Mouse (Mus musculus) spleen, embryonic (tissue): ENCODE data around the gene Zmiz1.

Experiments
- CTCF ChIA-PET: fragments of 350-600 bp; sonication (Branson Sonifier 250); formaldehyde crosslinking; loops from one replicate; lab custom pipeline; 2022; lab: Charles Lee

Gene Zmiz1

DNA sequence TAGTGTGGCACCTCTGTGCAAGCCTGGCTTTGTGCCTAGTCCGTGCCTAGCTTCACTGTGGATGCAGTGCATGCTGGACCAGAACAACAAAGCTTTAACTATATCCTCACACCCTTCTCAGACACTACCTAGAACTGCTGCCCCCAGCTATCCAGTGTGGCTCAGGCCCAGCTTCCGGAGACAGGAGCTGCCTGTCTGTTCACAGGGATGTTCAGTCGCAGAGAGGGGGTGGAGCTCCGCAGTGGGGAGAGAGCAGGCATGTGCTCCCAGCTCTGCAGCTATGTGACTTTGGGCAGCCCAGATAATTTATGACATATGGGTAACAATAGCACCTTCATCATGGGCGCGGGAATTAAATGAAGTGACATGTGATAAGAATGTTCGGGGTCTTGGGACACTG is 52.0 kb downstream of the Zmiz1 start:
- CTCF ChIA-PET = no interaction called here

DNA sequence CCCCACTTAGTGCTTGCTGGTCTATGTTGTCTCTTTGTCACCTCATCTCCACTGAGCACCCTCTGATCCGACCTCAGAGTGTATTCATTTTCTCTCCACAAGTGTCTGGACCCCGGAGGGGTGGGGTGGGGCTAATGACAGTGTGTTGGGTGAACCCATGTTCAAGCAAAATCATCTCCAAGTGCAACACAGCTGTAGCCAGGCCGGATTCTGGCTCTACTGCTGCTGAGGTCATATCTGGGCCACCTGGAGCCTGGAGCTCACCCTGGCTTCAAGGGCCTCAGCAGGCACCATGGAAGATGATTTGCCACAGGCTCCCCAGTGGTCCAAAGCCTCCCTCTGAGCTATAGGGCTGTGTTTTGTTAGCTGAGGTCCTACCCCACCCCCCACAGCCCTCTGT is 52.6 kb downstream of the Zmiz1 start:
- CTCF ChIA-PET = no interaction called here

DNA sequence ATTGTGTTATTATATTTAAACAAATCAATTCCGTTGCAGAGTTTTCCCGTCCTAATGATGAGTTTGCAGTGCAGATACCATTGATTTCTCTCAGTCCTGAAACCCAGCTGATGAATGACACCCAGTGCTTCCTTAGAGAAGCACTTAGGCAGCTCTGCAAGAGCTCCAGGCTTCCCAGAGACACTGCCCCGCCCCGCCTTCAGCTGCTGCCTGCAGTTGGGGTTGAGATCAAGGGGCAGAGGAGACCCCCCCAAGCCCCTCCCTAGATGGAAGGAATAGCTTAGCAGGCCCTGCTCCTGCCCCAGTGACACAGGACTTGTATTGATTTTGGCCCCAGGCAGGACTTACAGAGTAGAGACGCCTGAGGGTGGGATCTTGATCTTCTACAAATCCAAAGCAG is 53.0 kb downstream of the Zmiz1 start:
- CTCF ChIA-PET = interaction anchor here (0.6 kb wide), 1 partner anchor 11 kb away, joined by 3 read pairs; no protein-coding TSS in a partner anchor

DNA sequence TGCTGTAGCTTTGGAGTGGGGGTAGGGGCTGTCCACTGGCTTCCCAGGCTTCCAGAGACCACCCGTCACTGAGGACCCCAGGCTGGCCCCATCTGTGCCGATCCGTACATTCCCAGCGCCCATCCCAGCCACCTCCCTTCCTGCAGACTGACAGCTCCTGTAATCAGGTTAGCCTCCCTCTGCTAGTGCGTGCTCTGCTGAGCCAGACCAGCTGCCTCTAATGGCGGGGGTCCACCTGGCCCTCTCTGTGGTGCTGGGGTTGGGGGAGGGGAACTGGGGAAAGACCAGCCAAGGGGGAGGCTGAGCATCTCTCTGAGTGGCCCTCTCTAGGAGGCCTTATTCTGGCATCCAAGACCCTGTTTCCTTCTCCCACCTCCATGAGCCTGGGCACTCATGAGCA is 53.8 kb downstream of the Zmiz1 start:
- CTCF ChIA-PET = interaction anchor here (0.5 to 0.6 kb wide), 2 partner anchors 381 to 521 kb away, joined by 4 to 7 read pairs; no protein-coding TSS in a partner anchor

DNA sequence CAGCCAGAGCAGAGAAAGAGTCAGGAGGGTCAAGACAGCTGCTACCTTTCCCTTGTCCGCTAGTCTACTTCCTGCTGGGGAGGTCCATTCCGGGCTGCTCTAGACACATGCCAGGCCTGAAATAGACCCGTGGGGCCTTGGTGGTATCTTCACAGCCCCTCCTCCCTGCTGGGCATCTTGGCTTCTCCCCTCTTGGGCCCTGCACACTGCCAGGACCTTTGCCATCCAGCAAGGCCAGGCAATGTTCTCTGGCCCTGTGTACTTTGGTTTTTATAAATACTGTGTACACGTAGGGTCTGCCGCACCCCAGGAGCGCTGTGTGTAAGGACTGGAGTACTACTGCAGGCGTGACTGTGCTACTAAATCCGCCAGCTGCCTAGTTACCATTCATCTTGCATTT is 54.5 kb downstream of the Zmiz1 start:
- CTCF ChIA-PET = interaction anchor here (0.6 kb wide), 1 partner anchor 382 kb away, joined by 7 read pairs; no protein-coding TSS in a partner anchor

DNA sequence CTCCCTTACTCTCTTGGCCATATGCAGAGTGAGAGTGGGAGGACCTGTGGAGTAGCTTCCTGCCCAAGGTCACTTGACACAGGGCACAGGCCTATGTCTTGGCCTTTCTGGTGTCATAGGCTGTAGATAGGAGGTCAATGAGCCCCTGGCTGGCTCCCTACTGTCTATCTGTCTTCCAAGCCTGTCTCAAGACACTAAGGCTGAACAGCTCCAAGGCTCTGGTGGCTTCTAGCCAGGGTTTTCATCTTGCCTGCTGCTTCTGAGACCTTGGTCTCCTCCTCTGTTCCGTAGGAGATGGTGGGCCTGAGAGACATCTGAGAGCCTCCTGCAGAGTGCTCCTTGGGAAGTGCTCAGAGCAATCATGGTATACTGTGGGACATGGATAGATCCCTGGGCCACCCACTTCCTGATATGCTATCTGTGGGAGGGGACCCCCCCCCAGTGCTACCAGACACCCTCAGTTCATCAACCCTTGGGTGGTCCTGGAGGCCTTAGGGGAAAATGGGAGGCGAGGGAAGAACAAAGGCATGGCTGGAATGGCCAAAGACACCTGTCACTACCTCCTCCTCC is 56.0 kb downstream of the Zmiz1 start:
- CTCF ChIA-PET = interaction anchor here (0.7 to 0.8 kb wide), 4 partner anchors 14 to 954 kb away, joined by 3 to 5 read pairs (median 4); no protein-coding TSS in a partner anchor

DNA sequence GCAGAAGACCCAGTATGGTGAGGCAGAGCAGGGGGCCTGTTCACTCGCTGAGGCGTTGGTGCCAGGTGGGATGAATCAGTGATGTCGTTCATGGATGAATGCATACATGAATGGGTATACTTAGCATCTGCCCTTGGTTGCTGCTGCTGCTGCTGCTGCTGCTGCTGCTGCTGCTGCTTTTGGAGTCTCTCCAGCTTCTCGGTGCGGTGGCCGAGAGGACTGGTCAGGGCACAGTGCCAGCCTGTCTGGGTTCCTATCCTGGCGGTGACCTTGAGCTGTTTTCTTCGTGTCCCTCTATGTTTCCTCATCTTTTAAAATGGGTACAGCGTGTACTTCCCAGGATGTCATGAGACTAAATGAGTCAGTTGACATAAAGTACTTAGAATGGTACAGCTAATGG is 56.9 kb downstream of the Zmiz1 start:
- CTCF ChIA-PET = interaction anchor here (0.5 to 0.8 kb wide), 5 partner anchors 13 to 1128 kb away, joined by 3 to 5 read pairs (median 3); no protein-coding TSS in a partner anchor

DNA sequence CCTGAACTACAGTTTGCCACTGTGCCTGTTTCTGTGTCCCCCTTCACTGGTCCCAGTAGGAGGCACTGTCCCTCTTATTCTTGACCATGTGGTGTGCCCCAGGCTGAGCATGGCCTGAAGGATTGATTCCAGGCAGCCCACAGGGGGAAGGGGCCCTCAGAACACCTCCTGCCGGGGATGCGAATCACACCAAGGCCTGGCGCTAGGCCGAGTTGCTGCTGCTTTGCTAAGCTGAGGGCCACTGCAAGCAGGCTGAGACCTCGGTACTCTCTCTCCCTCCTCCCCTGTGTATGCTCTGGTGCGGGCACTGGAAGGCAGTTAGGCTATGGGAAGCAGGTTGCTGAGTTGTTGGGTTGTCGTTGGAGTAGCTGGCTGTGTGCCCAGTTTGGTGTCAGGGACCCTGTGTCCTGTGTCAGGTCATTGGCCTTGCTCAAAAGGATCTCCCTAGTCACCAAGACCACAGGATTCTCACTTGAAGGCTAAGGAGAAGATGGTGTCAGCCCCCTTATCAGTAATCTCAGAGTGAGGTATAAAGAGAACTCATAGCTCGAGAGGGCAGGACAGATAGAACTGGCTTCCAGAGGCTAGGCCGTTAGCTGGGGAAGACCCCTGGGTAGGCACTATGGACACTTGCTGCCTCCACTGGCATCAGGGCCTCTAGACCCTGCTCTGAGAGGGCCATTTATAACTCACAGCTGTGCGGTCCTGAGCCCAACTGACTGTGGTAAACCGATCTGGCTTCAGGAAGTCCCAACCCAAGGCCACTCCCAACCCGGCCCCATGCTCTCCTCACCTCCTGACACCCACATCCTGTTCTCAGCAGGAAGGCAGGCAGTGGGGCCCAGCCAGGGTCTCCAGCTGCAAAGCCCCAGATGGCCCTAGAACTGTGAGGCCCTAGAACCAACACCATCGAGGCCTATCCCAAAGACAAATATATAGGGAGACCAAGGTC is 57.9 kb downstream of the Zmiz1 start:
- CTCF ChIA-PET = interaction anchor here (0.5 to 0.6 kb wide), 2 partner anchors 49 to 1127 kb away, joined by 3 read pairs; no protein-coding TSS in a partner anchor

DNA sequence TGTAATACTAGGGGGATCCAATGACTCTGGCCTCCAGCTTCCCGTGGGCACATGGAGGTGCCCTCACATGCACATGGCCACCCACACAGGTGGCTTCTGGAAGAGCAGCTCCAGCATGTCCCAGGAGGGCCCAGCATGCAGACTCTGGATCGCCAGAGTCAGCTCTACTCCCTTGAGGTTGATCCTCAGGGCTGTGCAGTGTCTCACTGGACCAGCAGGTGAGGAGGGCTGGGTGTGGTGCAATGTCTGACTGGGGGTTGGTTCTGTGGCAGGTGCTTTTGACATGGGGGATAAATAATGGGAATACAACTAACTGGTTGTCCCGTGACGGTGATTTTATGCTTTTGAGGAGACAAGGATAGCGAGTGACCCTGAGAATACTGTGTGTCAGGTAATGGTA is 59.7 kb downstream of the Zmiz1 start:
- CTCF ChIA-PET = interaction anchor here (0.7 kb wide), 2 partner anchors 109 to 987 kb away, joined by 3 to 7 read pairs; no protein-coding TSS in a partner anchor

DNA sequence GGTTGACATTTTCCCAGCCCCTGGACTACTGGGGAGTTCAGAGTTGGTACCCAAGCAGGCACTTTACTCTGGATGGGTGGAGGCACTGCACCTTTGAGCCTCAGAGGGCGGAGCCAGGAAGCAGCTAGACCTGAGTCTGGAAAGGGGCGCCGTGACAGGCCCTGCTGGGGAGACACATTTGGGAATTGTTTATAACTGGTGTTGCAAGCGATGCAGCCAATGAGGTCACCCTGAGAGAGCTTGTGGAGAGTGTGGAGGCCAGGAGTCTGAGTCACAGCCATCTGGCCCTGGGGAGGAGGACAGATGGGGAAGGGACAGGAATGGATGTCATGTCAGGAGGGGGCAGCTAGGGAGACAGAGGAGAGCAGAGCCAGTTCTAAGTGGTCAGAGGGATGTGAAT is 60.7 kb downstream of the Zmiz1 start:
- CTCF ChIA-PET = no interaction called here

DNA sequence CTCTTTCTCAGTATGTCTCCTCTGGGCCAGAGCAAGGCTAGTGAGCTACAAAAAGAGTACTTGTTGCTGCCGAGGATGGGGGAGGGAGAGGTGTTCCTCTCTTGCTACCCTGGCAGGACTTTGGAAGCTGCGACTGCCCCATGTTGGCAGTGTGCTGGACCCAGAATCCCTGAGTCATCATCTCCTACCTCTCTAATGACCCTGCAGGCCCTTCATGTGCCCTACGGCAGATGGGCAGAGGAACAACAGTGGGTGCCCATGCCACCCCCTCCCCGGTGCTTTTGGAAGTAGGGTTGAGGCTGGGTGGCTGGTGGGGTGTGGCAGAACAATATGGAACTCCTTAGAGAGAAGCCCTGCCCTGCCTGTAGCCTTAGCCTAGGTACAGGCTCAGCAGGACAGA is 61.6 kb downstream of the Zmiz1 start:
- CTCF ChIA-PET = no interaction called here

DNA sequence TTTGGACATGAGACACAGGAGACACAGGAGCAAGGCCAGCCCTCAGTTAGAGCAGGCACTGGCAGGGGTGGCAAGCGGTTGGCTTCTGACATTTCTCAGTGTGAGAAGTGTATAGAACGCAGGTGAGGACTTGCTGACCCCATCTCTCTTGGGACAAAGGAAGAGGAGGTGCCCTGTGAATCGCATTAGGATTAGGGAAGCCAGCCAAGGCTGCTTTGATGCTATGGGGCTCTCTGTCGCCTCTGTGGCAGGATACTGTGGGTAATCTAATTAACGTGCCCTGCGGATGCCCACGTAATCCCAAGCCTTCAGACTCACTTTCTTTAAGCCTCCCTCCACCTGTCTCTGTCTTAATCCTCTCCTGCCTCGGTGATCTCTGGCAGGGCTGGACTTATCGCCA is 62.0 kb downstream of the Zmiz1 start:
- CTCF ChIA-PET = no interaction called here

DNA sequence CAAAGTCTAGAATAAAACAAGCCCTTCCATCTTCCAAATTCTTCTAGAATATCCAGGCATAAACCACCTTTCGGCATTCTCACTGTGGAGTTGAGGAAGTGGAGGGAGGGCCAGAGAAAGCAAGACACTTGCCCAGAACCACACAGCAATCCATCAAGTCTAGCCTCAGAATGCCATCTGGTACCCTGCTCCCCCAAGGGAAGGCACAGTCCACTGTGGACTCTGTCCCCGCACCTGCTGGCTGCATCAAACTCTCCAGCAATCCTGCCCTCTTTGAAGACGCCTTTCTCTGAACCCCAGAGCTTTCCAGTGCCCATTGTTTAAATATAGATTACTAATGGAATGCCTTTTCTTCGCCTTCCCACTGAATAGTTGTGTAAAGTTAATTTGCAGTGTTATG is 62.5 kb downstream of the Zmiz1 start:
- CTCF ChIA-PET = no interaction called here

DNA sequence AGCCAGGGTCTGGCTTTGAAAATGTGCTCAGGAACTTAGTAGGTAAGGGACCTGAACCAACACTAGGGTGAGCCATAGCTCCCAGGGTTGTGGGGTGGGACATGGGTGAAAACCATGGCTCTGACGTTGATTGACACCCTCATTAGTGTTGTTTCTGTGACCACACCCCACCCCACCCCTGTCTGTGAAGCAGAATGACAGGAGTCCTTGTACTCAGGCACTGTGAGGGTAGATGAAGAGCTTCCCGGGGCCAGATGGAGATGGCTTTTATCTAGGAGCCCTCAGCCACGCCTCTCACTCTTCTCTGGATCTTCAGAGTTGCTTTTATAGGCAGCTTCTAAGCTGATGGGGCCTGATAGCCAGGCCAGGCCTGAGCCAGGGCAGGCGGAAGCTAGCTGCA is 63.4 kb downstream of the Zmiz1 start:
- CTCF ChIA-PET = interaction anchor here (0.7 kb wide), 2 partner anchors 10 to 50 kb away, joined by 3 read pairs; no protein-coding TSS in a partner anchor

DNA sequence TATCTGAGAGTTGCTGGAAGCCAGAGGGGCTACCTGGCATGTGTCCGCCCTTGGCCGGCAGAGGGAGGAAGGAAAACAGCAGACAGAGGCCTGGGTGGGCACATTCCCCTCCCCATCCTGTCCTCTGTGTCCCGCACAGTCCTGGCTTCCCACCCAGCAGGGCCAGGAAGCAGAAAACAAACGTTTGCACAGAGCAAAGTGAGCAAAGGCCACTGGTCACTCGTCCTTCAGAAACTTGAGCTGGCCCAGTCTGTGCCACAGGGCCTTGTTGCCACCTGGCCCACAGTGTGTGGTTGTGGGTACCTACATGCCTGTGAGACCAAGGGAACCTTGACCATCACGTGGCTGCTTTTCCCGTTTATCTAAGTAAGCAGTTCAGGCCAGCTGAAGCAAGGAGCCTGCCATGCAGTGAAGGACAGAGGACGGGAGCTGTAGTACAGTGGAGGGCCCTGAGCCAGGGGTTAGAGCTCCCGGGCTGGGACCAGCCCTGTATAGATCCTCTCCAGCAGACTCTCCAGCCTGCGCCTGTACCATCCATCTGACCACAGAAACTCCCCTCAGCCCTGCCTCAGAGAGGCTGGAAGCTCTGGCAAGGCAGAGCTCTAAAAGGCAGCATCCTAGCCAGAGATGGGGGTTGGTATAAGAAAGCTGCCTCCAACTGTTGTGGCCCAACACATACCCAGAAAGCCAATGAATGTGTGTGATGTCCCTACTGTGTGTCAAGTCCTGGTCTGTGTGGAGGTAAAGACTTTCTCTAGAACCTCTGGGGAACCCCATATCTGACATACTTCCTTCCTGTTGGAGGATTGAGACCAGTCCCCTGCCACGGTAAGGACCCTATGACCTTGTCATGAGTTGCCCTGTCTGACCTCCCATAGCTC is 64.5 kb downstream of the Zmiz1 start:
- CTCF ChIA-PET = no interaction called here

DNA sequence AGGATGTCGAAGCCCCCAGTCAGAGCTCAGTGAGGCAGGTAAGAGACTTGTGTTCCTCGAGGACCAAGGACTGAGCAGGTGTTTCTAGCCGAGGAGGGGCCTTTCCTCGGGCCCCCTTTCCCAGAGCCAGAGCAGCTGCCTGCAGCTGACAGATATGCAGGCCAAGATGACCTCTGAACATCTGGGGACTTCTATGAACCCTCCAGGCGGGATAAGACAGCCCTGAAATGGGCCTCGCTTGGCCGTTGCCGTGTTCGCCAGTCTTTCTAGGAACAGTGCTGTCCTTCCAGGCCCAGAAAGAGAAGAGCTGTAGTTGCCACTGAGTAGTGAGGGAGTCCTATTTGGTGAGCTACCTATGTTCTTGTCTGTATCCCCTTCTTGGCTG is 65.1 kb downstream of the Zmiz1 start:
- CTCF ChIA-PET = no interaction called here

DNA sequence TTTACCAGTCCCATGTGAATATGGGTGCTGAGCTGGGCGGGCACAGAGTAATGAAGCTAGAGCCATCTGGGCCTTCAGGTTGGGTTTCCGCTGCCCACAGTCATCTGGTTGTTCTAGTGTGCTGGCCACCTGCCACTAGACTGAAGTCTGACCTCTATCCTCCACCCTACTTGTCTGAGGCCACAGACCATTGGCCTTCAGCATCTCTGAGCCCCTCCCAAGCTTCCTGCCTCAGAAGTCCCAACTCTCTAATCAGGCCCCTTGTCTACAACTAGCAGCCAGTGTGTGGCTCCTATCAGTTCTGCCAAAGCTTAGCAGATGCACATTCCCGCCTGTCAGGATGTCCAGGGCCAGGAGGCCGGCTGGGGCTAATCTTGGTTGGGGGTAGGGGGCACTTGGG is 65.9 kb downstream of the Zmiz1 start:
- CTCF ChIA-PET = no interaction called here

DNA sequence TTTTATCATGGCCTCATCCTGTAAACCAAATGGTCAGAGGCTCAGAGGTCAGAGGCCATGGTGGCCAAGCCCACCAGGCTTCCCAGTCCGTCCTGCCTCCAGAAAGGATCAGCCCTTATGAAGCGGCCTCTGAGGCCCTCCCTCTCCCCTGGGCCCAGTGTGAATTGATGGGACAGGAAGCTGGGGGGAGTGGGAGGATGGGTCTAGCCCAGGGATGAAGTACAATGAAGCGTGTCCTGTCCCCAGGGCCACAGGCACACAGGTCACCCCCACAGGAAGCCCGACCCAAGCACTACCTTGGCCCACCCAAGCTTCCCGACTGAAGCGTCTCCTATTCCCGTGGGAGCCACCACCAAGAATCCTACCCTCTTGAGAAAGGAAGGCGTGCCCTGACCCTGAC is 66.7 kb downstream of the Zmiz1 start:
- CTCF ChIA-PET = no interaction called here

DNA sequence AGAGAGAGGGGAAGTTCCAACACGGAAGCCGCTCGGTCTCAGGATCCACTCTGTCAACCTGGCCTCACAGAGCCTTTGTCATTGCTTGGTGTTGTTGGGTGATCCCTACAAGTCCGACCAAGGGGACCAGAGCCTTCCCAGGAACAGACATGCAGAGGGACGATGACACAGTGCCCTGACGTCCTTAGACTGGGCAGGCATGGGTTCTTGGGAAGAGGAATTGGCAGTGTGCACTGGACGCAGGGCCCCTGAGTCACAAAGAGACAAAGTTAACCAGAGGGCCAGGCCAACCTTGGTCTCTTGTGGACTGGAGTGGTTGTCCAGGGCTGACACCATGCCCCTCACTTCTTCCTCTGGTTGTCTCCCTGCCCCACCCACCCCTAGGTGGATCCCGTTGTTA is 67.9 kb downstream of the Zmiz1 start:
- CTCF ChIA-PET = interaction anchor here (0.7 kb wide), 2 partner anchors 14 to 237 kb away, joined by 3 to 19 read pairs; no protein-coding TSS in a partner anchor

DNA sequence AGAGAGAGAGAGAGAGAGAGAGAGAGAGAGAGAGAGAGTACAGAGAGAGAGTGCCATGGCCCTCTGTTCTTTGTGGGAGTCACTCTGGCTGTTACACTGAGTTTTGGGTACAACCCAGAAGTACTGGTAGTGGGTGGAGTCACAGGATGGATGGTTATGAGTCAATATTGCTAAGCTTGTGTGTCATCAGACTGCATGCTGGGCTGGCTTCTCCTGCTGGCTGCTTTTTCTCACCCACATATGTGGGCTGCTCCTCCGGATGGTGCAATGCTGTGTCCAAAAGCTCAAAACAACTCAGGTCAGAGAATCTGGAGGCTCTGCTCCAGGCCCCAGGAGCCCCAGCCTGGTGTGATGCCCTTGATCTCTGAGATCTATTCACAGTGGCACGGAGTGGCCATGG is 68.3 kb downstream of the Zmiz1 start:
- CTCF ChIA-PET = interaction anchor here (0.7 kb wide), 1 partner anchor 238 kb away, joined by 19 read pairs; no protein-coding TSS in a partner anchor

DNA sequence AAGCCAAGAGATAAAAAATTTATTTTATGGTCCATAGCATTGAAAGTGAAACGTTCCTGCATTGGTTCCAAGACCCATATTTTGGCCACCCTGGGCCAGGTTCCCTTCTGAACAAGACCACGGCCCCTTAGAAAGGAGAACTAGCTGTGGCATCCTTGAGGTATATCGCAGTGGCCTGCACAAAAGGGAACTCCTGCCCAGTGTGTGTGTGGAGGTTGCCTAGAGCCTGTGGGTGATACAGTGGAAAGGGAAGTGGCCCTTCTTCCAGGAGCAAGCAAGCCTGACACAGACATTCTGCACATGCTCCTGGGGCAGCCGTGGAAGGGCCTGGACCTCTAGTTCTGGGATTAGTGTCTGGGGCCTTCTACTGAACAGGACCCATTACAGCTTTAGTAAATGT is 71.4 kb downstream of the Zmiz1 start:
- CTCF ChIA-PET = no interaction called here
